In genomic region chr4:29525051-29525450, GRCm38 (mm10) we compare ENCODE assay signal across 13 mouse cellular contexts.
A peak's percentile ranks its signal among the peaks of the same experiment; 100 is the strongest.
DNase-seq lines count a peak whose midpoint lies in the region; ATAC-seq and TF ChIP-seq lines count a peak whose summit lies in the region.
"Had no signal": no experiment of that assay in that cellular context is flagged by ENCODE, and none has a peak within 500 bp of the region (broad histone marks: within the 10 kb centered on the region; RNA-seq: fewer than 3 reads in every experiment).

No protein-coding gene starts in this region.

- DNase-seq in embryo, embryonic 11 days, result peak; percentile 3
- no peak for DNase-seq in embryo, embryonic 9.5 days (ENCODE audit: extremely low spot score)
- no peak for DNase-seq in liver, embryonic 14.5 days (ENCODE audit: low read depth in 3 of 3, low spot score in 3 of 3)
- peak; percentile 24 for DNase-seq in ES-E14 (ENCODE audit: low read depth, low spot score)
- DNase-seq in mesoderm, embryonic 11.5 days (ENCODE audit: low read depth, low spot score), result peak; percentile 4
- no peak for DNase-seq in frontal cortex, postnatal 25 days (ENCODE audit: low spot score in 2 of 2)
- DNase-seq in heart, adult 11 months, result no peak
- DNase-seq: thymus, postnatal 25 days had no signal

- no peaks in the 10 kb centered on the region for H3K9me3 ChIP-seq in liver, embryonic 14.5 days (ENCODE audit: control insufficient read depth, low read length)
- no peaks in the 10 kb centered on the region for H3K9me3 ChIP-seq in liver, embryonic 12.5 days (replicated peaks)
- no peaks in the 10 kb centered on the region for H3K9me3 ChIP-seq in ES-E14 (ENCODE audit: control insufficient read depth, insufficient read depth, low read depth, low read length)
- H3K9me3 ChIP-seq: forebrain, embryonic 12.5 days; heart, embryonic 10.5 days; limb, embryonic 15.5 days; midbrain, embryonic 12.5 days had no signal

- no peak overlapping the region for H3K4me3 ChIP-seq in liver, embryonic 14.5 days (ENCODE audit: insufficient read depth in 1 of 2, low read depth in 2 of 2, low read length in 2 of 2)
- H3K4me3 ChIP-seq in liver, embryonic 12.5 days, result no peak overlapping the region
- no peak overlapping the region for H3K4me3 ChIP-seq in ES-E14 (ENCODE audit: insufficient read depth in 1 of 2, low read depth in 1 of 2, low read length in 2 of 2, poor library complexity in 1 of 2, severe bottlenecking in 1 of 2)
- H3K4me3 ChIP-seq: forebrain, embryonic 12.5 days; heart, embryonic 10.5 days; limb, embryonic 15.5 days; midbrain, embryonic 12.5 days had no signal

- no peaks in the 10 kb centered on the region for H3K36me3 ChIP-seq in liver, embryonic 14.5 days (replicated peaks; ENCODE audit: control insufficient read depth, insufficient read depth, low read depth)
- no peaks in the 10 kb centered on the region for H3K36me3 ChIP-seq in liver, embryonic 12.5 days
- H3K36me3 ChIP-seq in ES-E14 (ENCODE audit: control insufficient read depth, insufficient read depth, low read length, poor library complexity, severe bottlenecking), result no peaks in the 10 kb centered on the region
- H3K36me3 ChIP-seq: forebrain, embryonic 12.5 days; heart, embryonic 10.5 days; limb, embryonic 15.5 days; midbrain, embryonic 12.5 days had no signal

- WGBS in liver, embryonic 14.5 days (ENCODE audit: insufficient replicate concordance), result 46% methylated on average over 4 of the region's 4 CpGs
- WGBS in liver, embryonic 12.5 days (ENCODE audit: insufficient replicate concordance), result 48% methylated on average over 4 of the region's 4 CpGs

- no peaks in the 10 kb centered on the region for H3K4me1 ChIP-seq in liver, embryonic 14.5 days (replicated peaks; ENCODE audit: control insufficient read depth in 2 of 2, insufficient read depth in 2 of 2, low read length in 1 of 2)
- no peaks in the 10 kb centered on the region for H3K4me1 ChIP-seq in liver, embryonic 12.5 days
- H3K4me1 ChIP-seq in ES-E14 (ENCODE audit: control insufficient read depth in 2 of 2, insufficient read depth in 2 of 2, low read length in 2 of 2, poor library complexity in 1 of 2), result no peaks in the 10 kb centered on the region
- H3K4me1 ChIP-seq: forebrain, embryonic 12.5 days; heart, embryonic 10.5 days; limb, embryonic 15.5 days; midbrain, embryonic 12.5 days had no signal

- no peak for ATAC-seq in liver, embryonic 14.5 days (ENCODE audit: insufficient read depth)
- no peak for ATAC-seq in liver, embryonic 12.5 days

- peak; percentile 23; the same call in 1 of the 2 replicates for TF ChIP-seq CTCF in liver, embryonic 14.5 days (IDR thresholded peaks at IDR 0.05; ENCODE audit: low read depth)

- no peak overlapping the region for H3K27ac ChIP-seq in liver, embryonic 14.5 days
- no peak overlapping the region for H3K27ac ChIP-seq in liver, embryonic 12.5 days
- H3K27ac ChIP-seq in ES-E14 (ENCODE audit: insufficient read depth, low read depth, low read length, poor library complexity, severe bottlenecking), result no peak overlapping the region
- H3K27ac ChIP-seq: forebrain, embryonic 12.5 days; heart, embryonic 10.5 days; limb, embryonic 15.5 days; midbrain, embryonic 12.5 days had no signal

- no peaks in the 10 kb centered on the region for H3K27me3 ChIP-seq in liver, embryonic 14.5 days (ENCODE audit: control insufficient read depth, insufficient read depth, low read length)
- no peaks in the 10 kb centered on the region for H3K27me3 ChIP-seq in liver, embryonic 12.5 days (replicated peaks)
- H3K27me3 ChIP-seq: forebrain, embryonic 12.5 days; limb, embryonic 15.5 days; midbrain, embryonic 12.5 days had no signal

- no peak for TF ChIP-seq EP300 in liver, embryonic 14.5 days (IDR thresholded peaks at IDR 0.05; ENCODE audit: low read depth)

- in situ Hi-C loops in ES-E14 (cut with MboI; ENCODE audit: low sequenced_read_pairs in 2 of 2, unreplicated experiment in 2 of 2), result no loop called here

- H3K9ac ChIP-seq in liver, embryonic 14.5 days (replicated peaks), result no peak overlapping the region
- H3K9ac ChIP-seq in liver, embryonic 12.5 days, result no peak overlapping the region
- H3K9ac ChIP-seq in ES-E14 (ENCODE audit: insufficient read depth, low read depth, low read length, poor library complexity, severe bottlenecking), result no peak overlapping the region
- H3K9ac ChIP-seq: forebrain, embryonic 12.5 days; limb, embryonic 15.5 days; midbrain, embryonic 12.5 days had no signal

- no peak overlapping the region for H3K4me2 ChIP-seq in liver, embryonic 14.5 days (ENCODE audit: low read depth)
- H3K4me2 ChIP-seq in liver, embryonic 12.5 days, result no peak overlapping the region
- H3K4me2 ChIP-seq: forebrain, embryonic 12.5 days; limb, embryonic 15.5 days; midbrain, embryonic 12.5 days had no signal

TF ChIP-seq in ES-E14, 5 proteins besides CTCF, POLR2A, EP300 and RAD21:
- TF ChIP-seq HCFC1 (IDR thresholded peaks at IDR 0.05; ENCODE audit: borderline replicate concordance, insufficient read depth, low read length) (no peak), ZC3H11A (IDR thresholded peaks at IDR 0.05; ENCODE audit: borderline replicate concordance, low read depth, low read length) (0 out of 2 replicates have a peak, but pooled peaks have one; percentile 20), MAFK (IDR thresholded peaks at IDR 0.05; ENCODE audit: insufficient read depth, low read depth, low read length) (no peak)

Comparison
In these comparisons a context has a peak if more than half of its experiments do, and no peak if none do; other contexts are left out.
1. DNase-seq: peak in embryo, embryonic 11 days (single experiment), ES-E14 (single experiment) and mesoderm, embryonic 11.5 days (single experiment); none in embryo, embryonic 9.5 days (single experiment), liver, embryonic 14.5 days (0 of 3), frontal cortex, postnatal 25 days (0 of 2) and heart, adult 11 months (single experiment).